Mouse (Mus musculus): ENCODE results near the gene Sdc3. TPM values are rescaled to one million over a fixed set of nuclear protein-coding genes. Genes with fewer than 3 reads are reported as not detected.

Gene Sdc3
- total and polyA plus RNA-seq, 3 experiments: 0.14 to 0.30 TPM; not detected in 1

DNA sequence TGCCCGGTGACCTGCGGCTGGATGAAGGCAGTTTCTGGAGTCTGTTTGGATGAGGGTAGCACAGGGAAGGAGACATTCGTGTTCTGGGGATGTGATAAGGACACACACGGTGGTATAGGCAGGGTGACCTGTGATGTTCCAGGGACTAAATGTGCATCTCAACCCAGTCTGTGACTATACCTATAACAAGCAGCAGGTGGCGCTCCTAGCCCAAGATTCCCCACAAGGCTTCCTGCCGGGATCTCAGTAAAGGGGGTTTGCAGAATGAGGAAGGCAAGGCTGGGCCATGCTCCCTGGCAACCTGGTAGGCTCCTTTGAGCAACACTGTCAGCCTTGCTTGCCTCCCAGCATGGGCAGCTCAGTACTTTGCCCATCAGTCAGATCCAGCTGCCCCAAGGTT is 2.2 kb upstream of the Sdc3 start:
- in situ Hi-C loops (cut with MboI; ENCODE audit: low pct_ligation_motif_present, low pct_unique_long_range_greater_than_20kb, low sequenced_read_pairs): no loop called here
- dilution Hi-C loops (cut with MboI; ENCODE audit: extremely low pct_ligation_motif_present, extremely low pct_unique_long_range_greater_than_20kb, low sequenced_read_pairs): no loop called here
- H3K27me3 ChIP-seq (replicated peaks): peaks cover 47% of the 10 kb centered on the region
- H3K79me2 ChIP-seq (replicated peaks; ENCODE audit: control insufficient read depth, extremely low read depth, insufficient read depth, poor library complexity, severe bottlenecking): no peaks in the 10 kb centered on the region
- no peaks in the 10 kb centered on the region for H3K9me3 ChIP-seq (replicated peaks; ENCODE audit: low read length)
- DNase-seq (ENCODE audit: extremely low read depth): peak; percentile 75
- H3K4me3 ChIP-seq (replicated peaks in 1 of 3; ENCODE audit: low read depth in 2 of 3, low read length in 2 of 3, poor library complexity in 1 of 3): no peak overlapping the region
- peaks cover 6 to 7% of the 10 kb centered on the region in 2 experiments; a peak in 3 of 4 replicates for H3K4me1 ChIP-seq (ENCODE audit: control insufficient read depth in 1 of 2, insufficient read depth in 2 of 2)
- peak; percentile 99 for TF ChIP-seq RAD21 (IDR thresholded peaks at IDR 0.05; ENCODE audit: low read depth, low read length)
- no peak for TF ChIP-seq MYC (IDR thresholded peaks at IDR 0.05; ENCODE audit: low read depth, low read length)
- no peak for TF ChIP-seq NELFE (IDR thresholded peaks at IDR 0.05; ENCODE audit: low read depth, low read length)
- TF ChIP-seq SMC3 (IDR thresholded peaks at IDR 0.05; ENCODE audit: low read depth, low read length): peak; percentile 99
- TF ChIP-seq NRF1 (IDR thresholded peaks at IDR 0.05; ENCODE audit: low read depth, low read length): no peak
- TF ChIP-seq CTCF (conservative IDR thresholded peaks at IDR 0.05 in 1 of 2, IDR thresholded peaks at IDR 0.05 in 1 of 2; ENCODE audit: low read depth in 2 of 2, low read length in 2 of 2): peak; percentile 92 to 99
- no peak for TF ChIP-seq CHD1 (IDR thresholded peaks at IDR 0.05; ENCODE audit: low read depth, low read length)
- TF ChIP-seq EP300 (IDR thresholded peaks at IDR 0.05; ENCODE audit: low read length): no peak
- no peak overlapping the region for H3K4me2 ChIP-seq (ENCODE audit: insufficient read depth, low read depth, poor library complexity, severe bottlenecking)
- no peak overlapping the region for H3K27ac ChIP-seq (ENCODE audit: insufficient read depth, low read depth)
- H3K36me3 ChIP-seq (replicated peaks in 1 of 2; ENCODE audit: control insufficient read depth in 1 of 2, insufficient read depth in 1 of 2, low read length in 1 of 2): peaks cover 0 to 1% of the 10 kb centered on the region in 2 experiments
- no peak overlapping the region for H3K9ac ChIP-seq (ENCODE audit: insufficient read depth, low read depth)

- dilution Hi-C loops (cut with MboI; ENCODE audit: extremely low pct_ligation_motif_present, extremely low pct_unique_long_range_greater_than_20kb, low sequenced_read_pairs): no loop called here
- no peak for DNase-seq (ENCODE audit: extremely low read depth)
These were observed 444 bp upstream of the Sdc3 start for GRCm38 (mm10) chr4:130791811-130792375.

GRCm38 (mm10) chr4:130793180-130793501 is 804 bp downstream of the Sdc3 start:
- Histone ChIP-seq H3K27ac (ENCODE audit: insufficient read depth, low read depth) (no peak overlapping the region), H3K27me3 (replicated peaks) (peaks cover 76% of the 10 kb centered on the region), H3K4me3 (replicated peaks in 1 of 3; ENCODE audit: low read depth in 2 of 3, low read length in 2 of 3, poor library complexity in 1 of 3) (peak overlapping the region in 1 of 3 experiments; percentile 52), H3K4me1 (ENCODE audit: control insufficient read depth in 1 of 2, insufficient read depth in 2 of 2) (peaks cover 6 to 10% of the 10 kb centered on the region in 2 experiments), H3K9ac (ENCODE audit: insufficient read depth, low read depth) (no peak overlapping the region), H3K4me2 (ENCODE audit: insufficient read depth, low read depth, poor library complexity, severe bottlenecking) (peak overlapping the region; percentile 79), H3K36me3 (replicated peaks in 1 of 2; ENCODE audit: control insufficient read depth in 1 of 2, insufficient read depth in 1 of 2, low read length in 1 of 2) (no peaks in the 10 kb centered on the region), H3K79me2 (replicated peaks; ENCODE audit: control insufficient read depth, extremely low read depth, insufficient read depth, poor library complexity, severe bottlenecking) (no peaks in the 10 kb centered on the region), H3K9me3 (replicated peaks; ENCODE audit: low read length) (no peaks in the 10 kb centered on the region)
- dilution Hi-C loops (cut with MboI; ENCODE audit: extremely low pct_ligation_motif_present, extremely low pct_unique_long_range_greater_than_20kb, low sequenced_read_pairs): no loop called here
- DNase-seq (ENCODE audit: extremely low read depth): no peak
- TF ChIP-seq MAFK (IDR thresholded peaks at IDR 0.05; ENCODE audit: insufficient replicate concordance, low read length) (no peak), USF2 (conservative IDR thresholded peaks at IDR 0.05; ENCODE audit: low read depth, low read length) (no peak), USF1 (IDR thresholded peaks at IDR 0.05; ENCODE audit: low read depth, low read length) (no peak), ELF1 (IDR thresholded peaks at IDR 0.05; ENCODE audit: low read depth, low read length) (no peak), CTCF (conservative IDR thresholded peaks at IDR 0.05 in 1 of 2, IDR thresholded peaks at IDR 0.05 in 1 of 2; ENCODE audit: low read depth in 2 of 2, low read length in 2 of 2) (no peak), CHD1 (IDR thresholded peaks at IDR 0.05; ENCODE audit: low read depth, low read length) (no peak), NELFE (IDR thresholded peaks at IDR 0.05; ENCODE audit: low read depth, low read length) (no peak), SIN3A (IDR thresholded peaks at IDR 0.05; ENCODE audit: low read length) (no peak), IRF4 (IDR thresholded peaks at IDR 0.05; ENCODE audit: low read depth, low read length) (no peak), TCF12 (IDR thresholded peaks at IDR 0.05; ENCODE audit: low read depth, low read length) (no peak), ZC3H11A (IDR thresholded peaks at IDR 0.05; ENCODE audit: low read depth, low read length) (no peak), PAX5 (IDR thresholded peaks at IDR 0.05; ENCODE audit: low read length) (no peak), HCFC1 (IDR thresholded peaks at IDR 0.05; ENCODE audit: low read depth, low read length) (no peak), MYC (IDR thresholded peaks at IDR 0.05; ENCODE audit: low read depth, low read length) (no peak), POLR2A (IDR thresholded peaks at IDR 0.05; ENCODE audit: low read depth, low read length) (no peak), MEF2A (IDR thresholded peaks at IDR 0.05; ENCODE audit: borderline replicate concordance, low read depth, low read length) (no peak), JUND (conservative IDR thresholded peaks at IDR 0.05; ENCODE audit: low read depth, low read length) (no peak)
- in situ Hi-C loops (cut with MboI; ENCODE audit: low pct_ligation_motif_present, low pct_unique_long_range_greater_than_20kb, low sequenced_read_pairs): no loop called here

More at GRCm38 (mm10) chr4:130791811-130792375, 444 bp upstream of the Sdc3 start:
- Histone ChIP-seq H3K27me3 (replicated peaks) (peaks cover 64% of the 10 kb centered on the region), H3K9ac (ENCODE audit: insufficient read depth, low read depth) (0 out of 2 replicates have a peak overlapping the region, but pooled peaks have one; percentile 18), H3K27ac (ENCODE audit: insufficient read depth, low read depth) (no peak overlapping the region), H3K9me3 (replicated peaks; ENCODE audit: low read length) (no peaks in the 10 kb centered on the region), H3K4me1 (ENCODE audit: control insufficient read depth in 1 of 2, insufficient read depth in 2 of 2) (peaks cover 5 to 6% of the 10 kb centered on the region in 2 experiments), H3K36me3 (replicated peaks in 1 of 2; ENCODE audit: control insufficient read depth in 1 of 2, insufficient read depth in 1 of 2, low read length in 1 of 2) (no peaks in the 10 kb centered on the region), H3K4me2 (ENCODE audit: insufficient read depth, low read depth, poor library complexity, severe bottlenecking) (peak overlapping the region; percentile 79), H3K4me3 (replicated peaks in 1 of 3; ENCODE audit: low read depth in 2 of 3, low read length in 2 of 3, poor library complexity in 1 of 3) (peak overlapping the region in 1 of 3 experiments; percentile 52), H3K79me2 (replicated peaks; ENCODE audit: control insufficient read depth, extremely low read depth, insufficient read depth, poor library complexity, severe bottlenecking) (no peaks in the 10 kb centered on the region)
- in situ Hi-C loops (cut with MboI; ENCODE audit: low pct_ligation_motif_present, low pct_unique_long_range_greater_than_20kb, low sequenced_read_pairs): no loop called here
- TF ChIP-seq RCOR1 (conservative IDR thresholded peaks at IDR 0.05; ENCODE audit: low read depth, low read length): no peak
- peak; percentile 34; the same call in 1 of the 2 replicates for TF ChIP-seq BHLHE40 (IDR thresholded peaks at IDR 0.05; ENCODE audit: low read depth, low read length)
- TF ChIP-seq MAX (IDR thresholded peaks at IDR 0.05; ENCODE audit: low read length): no peak
